ENCODE assay signal across 27 mouse cellular contexts in the genomic region with DNA sequence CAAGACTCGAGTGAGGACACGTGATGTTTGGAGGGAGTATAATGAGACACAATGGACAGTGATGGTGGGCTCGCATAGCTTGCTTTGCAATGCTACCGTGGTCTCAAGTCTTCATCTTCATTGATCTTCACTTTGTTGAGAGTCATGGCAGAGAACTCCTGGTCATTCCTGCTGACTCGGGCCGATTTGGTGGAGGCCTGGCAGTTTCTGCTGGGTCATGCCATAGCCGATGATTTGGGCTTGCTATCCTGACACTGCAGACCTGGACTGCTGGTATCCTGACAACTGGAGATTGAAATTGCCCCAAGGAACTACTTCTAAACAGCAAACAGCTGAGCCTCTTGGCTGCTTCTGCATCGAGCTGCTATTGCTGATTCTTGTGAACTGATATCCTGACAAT. TPM values are rescaled to one million over a fixed set of nuclear protein-coding genes. Genes with fewer than 3 reads are reported as not detected.
DNase-seq lines count a peak whose midpoint lies in the region; ATAC-seq and TF ChIP-seq lines count a peak whose summit lies in the region.
"Had no signal": no experiment of that assay in that cellular context is flagged by ENCODE, and none has a peak within 500 bp of the region (broad histone marks: within the 10 kb centered on the region; RNA-seq: fewer than 3 reads in every experiment).

No protein-coding gene starts in this region.

- no peak for DNase-seq in CH12.LX (ENCODE audit: extremely low read depth)
- peak; percentile 25 for DNase-seq in T-cell, adult 2 months (ENCODE audit: low spot score)
- DNase-seq in naive thymus-derived CD4-positive, alpha-beta T cell, adult 2 months (ENCODE audit: low read depth): peak; percentile 49
- DNase-seq in retina, embryonic 14.5 days (ENCODE audit: low spot score): no peak
- no peak for DNase-seq in lung, postnatal 25 days (ENCODE audit: low spot score)
- no peak for DNase-seq in stomach, postnatal 0 days (ENCODE audit: low spot score)
- DNase-seq: adrenal gland, adult 2 months; adrenal gland, postnatal 10 days; adrenal gland, postnatal 25 days; cerebellum, adult 11 months; cerebellum, adult 18-20 months; cerebellum, adult 8-10 months; cerebellum, adult 9-11 months; cerebellum, postnatal 14 days; cerebellum, postnatal 36 days; embryo, embryonic 11 days; forebrain, postnatal 0 days had no signal

- TF ChIP-seq CTCF in CH12.LX (conservative IDR thresholded peaks at IDR 0.05 in 1 of 2, IDR thresholded peaks at IDR 0.05 in 1 of 2; ENCODE audit: low read depth in 2 of 2, low read length in 2 of 2): no peak
- no peak for TF ChIP-seq CTCF in stomach, postnatal 0 days (IDR thresholded peaks at IDR 0.05; ENCODE audit: low read depth)

- no peak overlapping the region for H3K9ac ChIP-seq in CH12.LX (ENCODE audit: insufficient read depth, low read depth)
- H3K9ac ChIP-seq in stomach, postnatal 0 days (ENCODE audit: low read length): no peak overlapping the region
- H3K9ac ChIP-seq: embryonic facial prominence, embryonic 13.5 days; embryonic facial prominence, embryonic 15.5 days; forebrain, embryonic 12.5 days; forebrain, postnatal 0 days had no signal

- H3K36me3 ChIP-seq in megakaryocyte, embryonic 14.5 days (replicated peaks; ENCODE audit: low read length): peaks cover 17% of the 10 kb centered on the region
- peaks cover 33 to 41% of the 10 kb centered on the region in 2 experiments for H3K36me3 ChIP-seq in CH12.LX (replicated peaks in 1 of 2; ENCODE audit: control insufficient read depth in 1 of 2, insufficient read depth in 1 of 2, low read length in 1 of 2)
- H3K36me3 ChIP-seq in stomach, postnatal 0 days (ENCODE audit: control insufficient read depth, insufficient read depth, low read length): no peaks in the 10 kb centered on the region
- H3K36me3 ChIP-seq: embryonic facial prominence, embryonic 13.5 days; embryonic facial prominence, embryonic 15.5 days; forebrain, embryonic 10.5 days; forebrain, embryonic 12.5 days; G1E had no signal

- peaks cover 15% of the 10 kb centered on the region for H3K4me1 ChIP-seq in megakaryocyte, embryonic 14.5 days
- peaks cover 13 to 29% of the 10 kb centered on the region in 2 experiments for H3K4me1 ChIP-seq in CH12.LX (ENCODE audit: control insufficient read depth in 1 of 2, insufficient read depth in 2 of 2)
- H3K4me1 ChIP-seq in stomach, postnatal 0 days (replicated peaks; ENCODE audit: control insufficient read depth, insufficient read depth): 0 out of 2 replicates have a peak, but pooled peaks cover 2% of the 10 kb centered on the region

- H3K9me3 ChIP-seq in megakaryocyte, embryonic 14.5 days: no peaks in the 10 kb centered on the region
- H3K9me3 ChIP-seq in CH12.LX (replicated peaks; ENCODE audit: low read length): no peaks in the 10 kb centered on the region
- H3K9me3 ChIP-seq in stomach, postnatal 0 days (ENCODE audit: control insufficient read depth, low read length): no peaks in the 10 kb centered on the region
- H3K9me3 ChIP-seq: embryonic facial prominence, embryonic 13.5 days; embryonic facial prominence, embryonic 15.5 days; forebrain, embryonic 10.5 days; forebrain, embryonic 12.5 days had no signal

- peak; percentile 37; the same call in 1 of the 2 replicates for TF ChIP-seq POLR2A in CH12.LX (IDR thresholded peaks at IDR 0.05; ENCODE audit: low read depth, low read length)

- TF ChIP-seq EP300 in CH12.LX (IDR thresholded peaks at IDR 0.05; ENCODE audit: low read length): no peak
- no peak for TF ChIP-seq EP300 in stomach, postnatal 0 days (optimal IDR thresholded peaks at IDR 0.05)

- in situ Hi-C loops in CH12.LX (cut with MboI; ENCODE audit: low pct_ligation_motif_present, low pct_unique_long_range_greater_than_20kb, low sequenced_read_pairs): loop anchor here (10.0 to 25.0 kb wide), 2 partner anchors 1390 to 1467 kb away; a partner anchor contains a TSS

- no peak for ATAC-seq in megakaryocyte, adult 5-6 weeks (ENCODE audit: poor library complexity, severe bottlenecking)
- ATAC-seq in stomach, postnatal 0 days (ENCODE audit: low FRiP score, low TSS enrichment): no peak
- ATAC-seq: forebrain, embryonic 14.5 days; forebrain, postnatal 0 days; Patski had no signal

- peak overlapping the region; percentile 46 for H3K4me3 ChIP-seq in megakaryocyte, embryonic 14.5 days (replicated peaks)
- H3K4me3 ChIP-seq in CH12.LX (replicated peaks in 1 of 3; ENCODE audit: low read depth in 2 of 3, low read length in 2 of 3, poor library complexity in 1 of 3): no peak overlapping the region
- no peak overlapping the region for H3K4me3 ChIP-seq in stomach, postnatal 0 days (ENCODE audit: low read depth, low read length)
- H3K4me3 ChIP-seq: embryonic facial prominence, embryonic 13.5 days; embryonic facial prominence, embryonic 15.5 days; erythroblast, embryonic 14.5 days; forebrain, embryonic 10.5 days; forebrain, embryonic 12.5 days had no signal

- peaks cover 22% of the 10 kb centered on the region for H3K79me2 ChIP-seq in CH12.LX (replicated peaks; ENCODE audit: control insufficient read depth, extremely low read depth, insufficient read depth, poor library complexity, severe bottlenecking)

- 92% methylated on average over 8 of the region's 8 CpGs for WGBS in stomach, postnatal 0 days

- no peak for TF ChIP-seq RAD21 in CH12.LX (IDR thresholded peaks at IDR 0.05; ENCODE audit: low read depth, low read length)

- no peak overlapping the region for H3K27ac ChIP-seq in CH12.LX (ENCODE audit: insufficient read depth, low read depth)
- no peak overlapping the region for H3K27ac ChIP-seq in stomach, postnatal 0 days (replicated peaks)
- H3K27ac ChIP-seq: embryonic facial prominence, embryonic 13.5 days; embryonic facial prominence, embryonic 15.5 days; forebrain, embryonic 10.5 days; forebrain, embryonic 12.5 days had no signal

- no peaks in the 10 kb centered on the region for H3K27me3 ChIP-seq in megakaryocyte, embryonic 14.5 days (replicated peaks)
- H3K27me3 ChIP-seq in CH12.LX (replicated peaks): no peaks in the 10 kb centered on the region
- no peaks in the 10 kb centered on the region for H3K27me3 ChIP-seq in stomach, postnatal 0 days (ENCODE audit: control insufficient read depth, insufficient read depth, low read length)

- H3K4me2 ChIP-seq in CH12.LX (ENCODE audit: insufficient read depth, low read depth, poor library complexity, severe bottlenecking): no peak overlapping the region
- no peak overlapping the region for H3K4me2 ChIP-seq in stomach, postnatal 0 days (replicated peaks; ENCODE audit: low read depth)
- H3K4me2 ChIP-seq: embryonic facial prominence, embryonic 13.5 days; embryonic facial prominence, embryonic 15.5 days; forebrain, embryonic 12.5 days had no signal

- dilution Hi-C loops in CH12.LX (cut with MboI; ENCODE audit: extremely low pct_ligation_motif_present, extremely low pct_unique_long_range_greater_than_20kb, low sequenced_read_pairs): no loop called here

TF ChIP-seq in CH12.LX, 34 proteins besides CTCF, POLR2A, EP300 and RAD21 (continues in another document):
- TF ChIP-seq ELF1 (IDR thresholded peaks at IDR 0.05; ENCODE audit: low read depth, low read length) (0 out of 2 replicates have a peak, but pooled peaks have one; percentile 16), UBTF (IDR thresholded peaks at IDR 0.05; ENCODE audit: low read depth, low read length) (no peak), ZMIZ1 (IDR thresholded peaks at IDR 0.05; ENCODE audit: low read depth, low read length) (0 out of 2 replicates have a peak, but pooled peaks have one; percentile 31), TBP (conservative IDR thresholded peaks at IDR 0.05; ENCODE audit: low read depth, low read length) (no peak), MAFK (IDR thresholded peaks at IDR 0.05; ENCODE audit: insufficient replicate concordance, low read length) (peak; percentile 83)

RNA-seq across cellular contexts. Expression of a gene that starts 5.2 kb away (rescaled TPM):
- polyA plus RNA-seq in megakaryocyte, embryonic 14.5 days (2012; ENCODE audit: insufficient read depth, low replicate concordance): 144 and 307 TPM in 2 replicates
- total RNA-seq in megakaryocyte, adult 5-6 weeks (2015): 868 and 887 TPM in 2 replicates
- total RNA-seq in megakaryocyte, adult 5-6 weeks (2017): 668 and 686 TPM in 2 replicates
- total RNA-seq in CH12.LX (2012; rRNA removed) (1,488 and 1,753 TPM in 2 replicates), CH12.LX (2014; rRNA removed) (1,386 and 1,734 TPM in 2 replicates)
- 2,472 and 2,496 TPM in 2 replicates for polyA plus RNA-seq in CH12.LX (2012; ENCODE audit: insufficient read length, low read depth)
- polyA plus RNA-seq in stomach, postnatal 0 days (2015; fragmentation: Nextera tagmentation; extraction: Ambion mirVana): 129 and 130 TPM in 2 replicates

RNA-seq across cellular contexts. Expression of a gene that starts 29.5 kb away (rescaled TPM):
- 5.3 and 24.9 TPM in 2 replicates for polyA plus RNA-seq in megakaryocyte, embryonic 14.5 days (2012; ENCODE audit: insufficient read depth, low replicate concordance)
- 5.3 and 6.7 TPM in 2 replicates for total RNA-seq in megakaryocyte, adult 5-6 weeks (2015)
- 7.9 and 9.6 TPM in 2 replicates for total RNA-seq in megakaryocyte, adult 5-6 weeks (2017)
- total RNA-seq in CH12.LX (2012; rRNA removed): 8.6 and 11.9 TPM in 2 replicates
- 11.5 and 13.7 TPM in 2 replicates for total RNA-seq in CH12.LX (2014; rRNA removed)
- 18.0 and 23.1 TPM in 2 replicates for polyA plus RNA-seq in CH12.LX (2012; ENCODE audit: insufficient read length, low read depth)
- 13.3 and 14.6 TPM in 2 replicates for polyA plus RNA-seq in stomach, postnatal 0 days (2015; fragmentation: Nextera tagmentation; extraction: Ambion mirVana)

RNA-seq across cellular contexts. Expression of a gene that starts 32.9 kb away (rescaled TPM):
- 12.4 and 22.2 TPM in 2 replicates for polyA plus RNA-seq in megakaryocyte, embryonic 14.5 days (2012; ENCODE audit: insufficient read depth, low replicate concordance)
- 67.7 and 84.3 TPM in 2 replicates for total RNA-seq in megakaryocyte, adult 5-6 weeks (2015)
- total RNA-seq in megakaryocyte, adult 5-6 weeks (2017): 34.6 and 35.5 TPM in 2 replicates
- total RNA-seq in CH12.LX (2012; rRNA removed) (44.8 and 47.1 TPM in 2 replicates), CH12.LX (2014; rRNA removed) (20.4 and 20.8 TPM in 2 replicates)
- 31.7 and 34.5 TPM in 2 replicates for polyA plus RNA-seq in CH12.LX (2012; ENCODE audit: insufficient read length, low read depth)
- polyA plus RNA-seq in stomach, postnatal 0 days (2015; fragmentation: Nextera tagmentation; extraction: Ambion mirVana): 37.6 and 42.4 TPM in 2 replicates

RNA-seq across cellular contexts. Expression of a gene that starts 36.5 kb away (rescaled TPM):
- polyA plus RNA-seq in megakaryocyte, embryonic 14.5 days (2012; ENCODE audit: insufficient read depth, low replicate concordance): 63.6 and 95.7 TPM in 2 replicates
- 5.4 and 6.4 TPM in 2 replicates for total RNA-seq in megakaryocyte, adult 5-6 weeks (2015)
- total RNA-seq in megakaryocyte, adult 5-6 weeks (2017): 72.5 and 83.1 TPM in 2 replicates
- total RNA-seq in CH12.LX (2012; rRNA removed) (116 and 160 TPM in 2 replicates), CH12.LX (2014; rRNA removed) (96.8 and 97.2 TPM in 2 replicates)
- 105 and 108 TPM in 2 replicates for polyA plus RNA-seq in CH12.LX (2012; ENCODE audit: insufficient read length, low read depth)
- polyA plus RNA-seq in stomach, postnatal 0 days (2015; fragmentation: Nextera tagmentation; extraction: Ambion mirVana): 114 and 118 TPM in 2 replicates

RNA-seq across cellular contexts. Expression of a gene that starts 36.7 kb away (rescaled TPM):
- polyA plus RNA-seq in megakaryocyte, embryonic 14.5 days (2012; ENCODE audit: insufficient read depth, low replicate concordance): 66.5 and 117 TPM in 2 replicates
- 19.6 and 23.4 TPM in 2 replicates for total RNA-seq in megakaryocyte, adult 5-6 weeks (2015)
- 23.7 and 27.2 TPM in 2 replicates for total RNA-seq in megakaryocyte, adult 5-6 weeks (2017)
- 42.7 and 47.7 TPM in 2 replicates for total RNA-seq in CH12.LX (2012; rRNA removed)
- total RNA-seq in CH12.LX (2014; rRNA removed): 27.0 and 27.4 TPM in 2 replicates
- 36.9 and 41.4 TPM in 2 replicates for polyA plus RNA-seq in CH12.LX (2012; ENCODE audit: insufficient read length, low read depth)
- polyA plus RNA-seq in stomach, postnatal 0 days (2015; fragmentation: Nextera tagmentation; extraction: Ambion mirVana): 25.0 and 26.9 TPM in 2 replicates

Comparison
In these comparisons a context has a peak if more than half of its experiments do, and no peak if none do; other contexts are left out.
1. DNase-seq: peak in T-cell, adult 2 months (single experiment) and naive thymus-derived CD4-positive, alpha-beta T cell, adult 2 months (single experiment); none in CH12.LX (single experiment), retina, embryonic 14.5 days (single experiment), lung, postnatal 25 days (single experiment) and stomach, postnatal 0 days (single experiment).